Mouse (Mus musculus): ENCODE measurements around the gene Specc1. TPM values are rescaled to one million over a fixed set of nuclear protein-coding genes. Genes with fewer than 3 reads are reported as not detected.
"Not testable (repeated sequence)": the region's sequence is repeated elsewhere in the genome, so short reads cannot be mapped to it uniquely, and the experiment has no call there.

Gene Specc1
- polyA plus RNA-seq (2012; rRNA removed), result 3.0 TPM in 2 replicates

DNA sequence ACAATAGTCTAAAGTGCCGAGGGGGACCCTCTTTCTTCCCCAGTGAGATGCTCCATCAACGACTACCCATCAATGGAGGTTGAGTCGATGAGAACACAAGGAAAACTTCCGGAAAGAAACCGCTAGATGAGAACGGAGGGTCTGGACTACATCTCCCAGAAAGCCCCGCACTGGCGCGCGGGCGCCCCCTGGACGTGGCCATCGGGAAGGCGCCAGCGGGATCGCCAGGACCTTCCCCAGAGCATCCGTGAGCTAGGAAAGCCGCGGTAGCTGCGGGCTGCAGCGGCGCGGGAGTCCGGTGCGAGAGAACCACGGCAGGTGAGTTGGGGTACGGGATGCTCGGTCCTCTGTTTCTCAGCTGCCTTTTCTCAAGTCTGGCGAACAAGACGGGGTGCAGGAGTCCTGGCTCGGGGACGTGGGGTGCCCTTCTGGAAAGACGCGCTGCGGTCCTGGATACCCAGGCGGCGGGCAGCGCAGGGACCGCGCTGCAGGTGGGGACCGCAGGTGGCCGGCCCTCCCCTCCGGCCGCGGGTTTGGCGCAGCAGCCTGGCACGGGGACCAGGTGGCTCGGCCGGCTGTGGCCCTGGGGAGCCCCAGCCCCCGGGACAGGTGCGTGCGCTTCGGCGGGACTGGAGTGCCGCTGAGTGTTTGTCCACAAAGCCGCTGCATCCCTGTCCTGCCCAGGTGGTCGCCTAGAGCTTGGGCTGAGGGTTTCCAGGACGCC is at the start of gene Specc1:
TSS of gene Specc1 (plus strand) at position 192 of the 724 bp plus-strand sequence.
- DNase-seq (ENCODE audit: low read depth), result no peak

DNA sequence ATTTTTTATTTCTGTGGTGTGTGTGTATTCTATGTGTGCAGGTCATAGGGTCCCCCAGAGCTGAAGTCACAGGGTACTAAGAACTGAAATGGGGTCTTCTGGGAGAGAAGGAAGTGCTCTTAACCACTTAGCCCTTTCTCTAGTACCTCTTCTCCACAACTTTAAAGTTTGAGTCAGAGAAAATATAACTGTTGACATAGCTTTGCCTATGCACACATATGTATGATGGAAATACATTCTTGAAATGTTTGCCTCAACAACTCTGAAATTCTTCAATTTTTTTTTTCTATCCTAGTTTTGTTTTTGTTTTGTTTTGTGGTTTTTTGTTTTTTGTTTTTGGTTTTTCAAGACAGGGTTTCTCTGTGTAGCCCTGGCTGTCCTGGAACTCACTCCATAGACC is 48.2 kb upstream of the Specc1 start:
- no peak for DNase-seq (ENCODE audit: low read depth)

DNA sequence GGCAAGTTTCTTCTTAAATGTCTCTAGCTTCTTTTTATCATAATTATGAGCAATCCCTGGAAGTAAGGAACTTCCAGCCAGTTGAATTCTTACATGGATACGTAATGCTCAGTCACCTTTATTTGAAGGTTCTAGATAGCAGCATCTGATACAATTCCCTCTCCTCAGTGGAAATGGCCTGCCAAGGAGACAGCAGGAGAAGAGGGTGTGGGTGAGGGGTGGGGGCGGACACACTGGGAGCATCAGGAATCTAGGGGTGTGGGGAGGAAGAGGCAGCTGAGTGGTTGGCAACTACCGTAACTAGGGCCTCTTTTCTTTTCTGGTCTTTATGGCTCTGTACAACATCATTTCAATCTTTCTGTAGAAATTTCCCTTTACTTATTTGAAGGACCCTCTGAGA is 36.9 kb upstream of the Specc1 start:
- no peak for DNase-seq (ENCODE audit: low read depth)

GRCm38 (mm10) chr11:61923309-61923708 is 33.3 kb upstream of the Specc1 start:
- DNase-seq (ENCODE audit: low read depth), result no peak

GRCm38 (mm10) chr11:61929323-61930097 is 27.1 kb upstream of the Specc1 start:
- no peak for DNase-seq (ENCODE audit: low read depth)

DNA sequence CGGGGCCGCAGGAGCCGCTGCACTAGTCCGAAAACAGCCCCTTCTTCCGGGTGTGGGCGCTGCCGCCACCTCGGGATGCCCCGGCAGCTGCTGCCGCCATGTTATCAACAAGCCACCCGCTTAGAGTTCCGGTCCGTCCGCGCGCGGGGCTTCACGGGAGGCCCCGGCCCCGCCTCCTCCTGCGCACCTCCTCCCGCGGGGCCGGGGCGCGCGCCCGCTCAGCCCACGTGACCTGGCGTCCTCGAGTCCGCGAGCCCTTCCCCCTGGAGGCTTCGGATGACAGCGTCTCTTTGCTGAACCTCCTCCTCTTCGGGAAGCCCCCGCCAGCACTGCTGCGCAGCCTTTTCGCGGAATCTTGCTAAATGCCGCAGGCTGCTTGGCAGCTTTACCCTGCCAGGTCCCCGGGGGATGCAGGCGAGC is 26.5 kb upstream of the Specc1 start, which contains the start of gene Akap10:
TSS of gene Akap10 (minus strand) at position 155 of the 420 bp plus-strand sequence.
- no peak for DNase-seq (ENCODE audit: low read depth)

DNA sequence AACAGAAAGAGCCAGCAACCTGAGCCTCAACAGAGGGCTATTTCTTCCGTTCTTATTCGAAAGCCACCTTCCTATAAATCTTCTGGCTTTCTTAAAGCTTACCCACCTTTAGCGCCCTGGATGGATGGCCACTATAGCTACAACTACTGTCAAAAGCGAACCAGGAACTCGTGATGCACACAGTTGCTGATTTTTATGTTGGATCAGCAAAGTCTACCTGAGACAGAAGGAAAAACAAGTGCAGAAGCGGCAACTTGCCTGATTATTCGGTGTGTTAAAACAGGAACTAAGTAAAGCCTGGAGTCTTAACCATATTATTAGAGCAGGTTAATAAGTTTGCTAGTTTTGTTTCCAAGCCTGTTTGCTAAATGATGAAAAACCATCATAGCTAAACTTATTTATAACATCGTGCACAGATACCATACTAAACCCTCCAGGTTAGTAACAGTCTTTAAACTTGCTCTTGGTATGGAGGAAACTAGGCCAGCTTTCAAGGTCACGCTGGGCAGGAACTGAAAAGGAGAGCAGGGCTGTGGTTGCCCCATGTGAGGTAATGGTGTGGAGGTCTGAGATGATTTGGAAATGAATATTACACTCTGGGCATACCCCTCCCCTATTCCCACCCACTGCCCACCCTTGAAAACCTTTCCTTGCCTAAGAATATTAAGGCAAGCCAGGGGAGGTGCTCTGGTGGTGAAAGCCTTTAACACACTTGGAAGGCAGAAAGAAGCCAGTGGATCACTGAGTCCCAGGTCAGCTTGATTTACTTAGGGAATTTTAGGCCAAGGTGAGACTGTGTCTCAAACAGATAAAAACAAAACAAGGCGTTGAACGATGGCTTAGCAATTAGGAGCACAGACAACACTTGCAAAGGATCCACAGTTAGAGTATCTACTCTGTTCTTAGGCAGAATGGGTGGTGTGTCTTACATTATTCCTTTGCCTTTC is 25.6 kb upstream of the Specc1 start:
- no peak for DNase-seq (ENCODE audit: low read depth)

- no peak for DNase-seq (ENCODE audit: low read depth)
Observed at GRCm38 (mm10) chr11:61937761-61938160, 18.8 kb upstream of the Specc1 start.

DNA sequence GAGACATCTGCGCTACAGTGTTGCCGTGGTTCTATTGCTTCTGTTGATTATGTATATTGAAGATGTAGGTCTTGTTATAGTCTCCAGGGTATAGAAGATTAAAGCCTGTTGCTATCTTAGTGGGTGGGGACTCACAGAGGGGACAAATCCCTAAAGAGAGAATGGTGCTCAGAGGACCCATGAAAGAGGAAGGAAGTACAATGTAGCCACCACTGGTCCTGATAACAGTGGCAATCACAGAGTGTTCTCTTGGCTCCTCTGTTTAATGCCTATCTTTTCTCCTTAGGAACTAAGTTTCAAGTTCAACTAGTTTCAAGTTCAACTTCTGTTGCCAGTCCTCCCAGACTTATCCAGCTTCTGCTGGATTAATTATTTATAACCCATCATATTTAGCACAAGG is 13.7 kb upstream of the Specc1 start:
- no peak for DNase-seq (ENCODE audit: low read depth)

GRCm38 (mm10) chr11:61944417-61944816 is 12.1 kb upstream of the Specc1 start:
- DNase-seq (ENCODE audit: low read depth), result no peak

DNA sequence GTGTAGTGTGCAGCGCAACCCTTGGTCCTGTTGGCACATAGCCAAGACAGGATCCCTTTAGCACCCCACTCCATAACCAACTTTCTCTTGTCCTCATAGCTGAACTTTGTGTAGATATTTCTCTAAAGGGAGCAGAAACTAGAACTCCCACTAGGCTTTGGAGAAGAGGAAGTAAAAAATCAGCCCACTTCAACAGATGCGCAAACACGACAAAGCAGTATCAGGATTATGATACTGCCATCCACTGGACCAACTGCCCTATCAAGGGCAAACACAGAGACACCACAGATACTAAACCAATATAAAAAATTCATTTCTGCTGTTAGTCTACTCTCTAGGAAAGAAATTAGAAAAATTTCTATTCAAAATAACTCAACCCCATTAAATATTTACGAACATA is 10.0 kb upstream of the Specc1 start:
- DNase-seq (ENCODE audit: low read depth), result no peak

GRCm38 (mm10) chr11:61949315-61949714 is 7.2 kb upstream of the Specc1 start:
- DNase-seq (ENCODE audit: low read depth), result no peak

DNA sequence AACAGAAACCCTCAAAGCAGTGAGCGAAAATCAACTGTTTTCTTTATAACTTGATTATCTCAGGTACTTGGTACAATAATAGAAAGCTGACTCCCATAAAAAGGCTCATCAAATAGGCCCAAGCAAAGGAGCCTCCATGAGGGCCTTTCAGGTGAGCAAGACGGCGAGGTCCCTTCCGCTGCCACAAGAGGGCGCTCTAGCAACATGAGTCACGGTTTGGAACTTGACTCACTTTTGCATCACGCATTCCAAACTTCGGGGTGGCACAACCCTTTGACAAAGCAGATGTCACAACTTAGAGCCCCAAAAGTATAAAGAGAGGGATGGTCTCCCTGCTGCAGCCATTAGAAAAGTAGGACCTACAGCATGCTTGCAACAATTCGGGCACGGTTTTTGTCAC is 5.9 kb upstream of the Specc1 start:
- DNase-seq (ENCODE audit: low read depth), result no peak

GRCm38 (mm10) chr11:61955136-61955535 is 1.4 kb upstream of the Specc1 start:
- DNase-seq (ENCODE audit: low read depth), result no peak

DNA sequence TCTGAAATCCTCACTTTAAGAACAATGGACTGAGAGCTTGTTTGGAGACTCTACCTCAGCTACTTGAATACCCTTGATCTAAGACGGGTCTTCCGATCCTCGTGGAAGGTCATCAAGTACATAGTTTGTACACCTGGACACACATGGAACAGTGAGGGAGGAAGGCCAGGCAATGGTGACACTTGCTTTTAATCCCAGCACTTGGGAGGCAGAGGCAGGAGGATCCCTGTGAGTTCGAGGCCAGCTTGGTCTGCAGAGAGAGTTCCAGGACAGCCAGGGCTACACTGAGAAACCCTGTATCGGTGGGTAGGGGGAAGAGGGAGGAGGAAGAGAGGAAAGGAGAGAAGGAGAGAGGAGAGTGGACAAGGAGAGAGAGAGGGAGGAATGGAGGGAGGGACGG is 612 bp upstream of the Specc1 start:
- no peak for DNase-seq (ENCODE audit: low read depth)

GRCm38 (mm10) chr11:61957296-61957813 is 792 bp downstream of the Specc1 start:
- DNase-seq (ENCODE audit: low read depth), result no peak

- DNase-seq (ENCODE audit: low read depth), result not testable (repeated sequence)
Observed at GRCm38 (mm10) chr11:61958706-61959105, 2.1 kb downstream of the Specc1 start.

GRCm38 (mm10) chr11:61960096-61960495 is 3.5 kb downstream of the Specc1 start:
- DNase-seq (ENCODE audit: low read depth), result no peak

GRCm38 (mm10) chr11:61962684-61963083 is 6.1 kb downstream of the Specc1 start:
- no peak for DNase-seq (ENCODE audit: low read depth)

DNA sequence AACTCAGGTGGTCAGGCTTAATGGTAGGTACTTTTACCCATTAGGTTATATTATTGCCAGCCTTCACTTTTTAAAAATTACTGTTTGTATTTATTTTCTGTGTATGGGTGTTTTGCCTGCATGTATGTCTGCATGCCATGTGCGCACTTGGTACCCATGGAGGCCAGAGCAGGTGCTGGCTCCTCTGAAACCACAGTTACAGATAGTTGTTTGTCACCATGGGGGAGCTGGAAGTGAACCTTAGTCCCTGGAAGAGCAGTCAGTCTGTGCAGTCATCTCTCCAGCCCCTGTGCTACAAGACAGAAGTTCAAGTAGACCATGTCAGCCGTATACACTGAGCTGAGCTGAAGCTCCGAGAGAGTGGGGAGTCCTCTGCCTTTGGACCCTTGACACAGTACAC is 6.6 kb downstream of the Specc1 start:
- DNase-seq (ENCODE audit: low read depth), result no peak

- DNase-seq (ENCODE audit: low read depth), result no peak
Observed at GRCm38 (mm10) chr11:61964611-61965010, 8.0 kb downstream of the Specc1 start.

GRCm38 (mm10) chr11:61967034-61967433 is 10.5 kb downstream of the Specc1 start:
- DNase-seq (ENCODE audit: low read depth), result no peak
